Mouse (Mus musculus): ENCODE results near the gene Pbx1.

GRCm38 (mm10) chr1:168133696-168134095 is 298.4 kb downstream of the Pbx1 start:
- TF ChIP-seq CTCF (IDR thresholded peaks at IDR 0.05; ENCODE audit: insufficient read depth, low read length) (no peak), POLR2A (IDR thresholded peaks at IDR 0.05; ENCODE audit: borderline replicate concordance, extremely low read depth, low read depth, low read length) (no peak)

All from lung, adult 2 months (tissue).